Comparison of ENCODE assay signal across 23 mouse cellular contexts in the genomic region with DNA sequence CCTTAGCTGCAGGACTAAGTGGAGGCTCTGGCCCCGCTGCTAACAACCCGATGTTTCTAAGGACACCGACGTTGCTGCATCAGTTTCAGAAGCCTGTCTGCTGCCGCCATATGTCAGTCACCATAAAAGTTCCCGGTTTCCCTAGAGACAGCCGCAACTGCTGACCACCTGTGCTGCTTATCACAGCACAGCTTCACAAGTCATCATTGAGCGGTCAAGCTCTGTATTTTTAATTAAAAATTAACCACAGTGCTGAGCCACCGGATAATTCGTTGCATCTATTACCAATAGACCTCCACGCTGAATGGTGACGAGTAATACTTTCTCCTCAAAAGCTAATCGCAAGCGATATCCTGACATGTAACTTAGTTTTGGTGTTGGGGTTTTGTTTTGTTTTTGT.
"Had no signal": no experiment of that assay in that cellular context is flagged by ENCODE, and none has a peak within 500 bp of the region (broad histone marks: within the 10 kb centered on the region; RNA-seq: fewer than 3 reads in every experiment).

No protein-coding gene starts in this region.

- H3K36me3 ChIP-seq: heart, embryonic 10.5 days; heart, embryonic 12.5 days; hindbrain, embryonic 10.5 days; hindbrain, embryonic 12.5 days; limb, embryonic 10.5 days; limb, embryonic 12.5 days; liver, embryonic 13.5 days; liver, embryonic 15.5 days had no signal

- DNase-seq: gastrocnemius, adult 2 months; gastrocnemius, postnatal 10 days; gastrocnemius, postnatal 25 days; heart, adult 18-20 months; heart, postnatal 10 days; heart, postnatal 4 days; kidney, adult 11 months; kidney, postnatal 14 days; liver; liver, embryonic 13.5 days had no signal

- H3K4me2 ChIP-seq: heart, embryonic 12.5 days; hindbrain, embryonic 12.5 days; hindbrain, embryonic 14.5 days; limb, embryonic 12.5 days; liver, embryonic 13.5 days; liver, embryonic 15.5 days had no signal

- H3K4me1 ChIP-seq: hindbrain, embryonic 10.5 days; hindbrain, embryonic 12.5 days; liver, embryonic 15.5 days had no signal

- ATAC-seq: hindbrain, embryonic 16.5 days; inflammation-experienced regulatory T-cells, adult 6 months had no signal

- H3K9me3 ChIP-seq: heart, embryonic 10.5 days; hindbrain, embryonic 12.5 days; limb, embryonic 10.5 days; liver, embryonic 15.5 days had no signal

- H3K27ac ChIP-seq: gastrocnemius, adult 2 months; heart, embryonic 10.5 days; hindbrain, embryonic 10.5 days; hindbrain, embryonic 12.5 days; hindbrain, embryonic 14.5 days; kidney, postnatal 0 days; layer of hippocampus, adult 2 months; left cerebral cortex, adult 2 months; limb, embryonic 10.5 days; limb, embryonic 12.5 days; liver, embryonic 13.5 days; liver, embryonic 15.5 days had no signal

- H3K27me3 ChIP-seq: heart, embryonic 12.5 days; hindbrain, embryonic 12.5 days; limb, embryonic 12.5 days; liver, embryonic 15.5 days had no signal

- H3K9ac ChIP-seq: heart, embryonic 12.5 days; hindbrain, embryonic 12.5 days; hindbrain, embryonic 14.5 days; limb, embryonic 12.5 days; liver, embryonic 13.5 days; liver, embryonic 15.5 days had no signal

- H3K4me3 ChIP-seq: gastrocnemius, adult 2 months; heart, embryonic 10.5 days; heart, embryonic 12.5 days; hindbrain, embryonic 10.5 days; hindbrain, embryonic 12.5 days; layer of hippocampus, adult 2 months; left cerebral cortex, adult 2 months; limb, embryonic 10.5 days; limb, embryonic 12.5 days; liver, embryonic 13.5 days; liver, embryonic 15.5 days had no signal
